Mouse (Mus musculus): ENCODE results near the gene Nlrp1b. TPM values are rescaled to one million over a fixed set of nuclear protein-coding genes. Genes with fewer than 3 reads are reported as not detected.

Nlrp1b gene
- total and polyA plus RNA-seq, 2 experiments = 0.18 to 0.46 TPM

DNA sequence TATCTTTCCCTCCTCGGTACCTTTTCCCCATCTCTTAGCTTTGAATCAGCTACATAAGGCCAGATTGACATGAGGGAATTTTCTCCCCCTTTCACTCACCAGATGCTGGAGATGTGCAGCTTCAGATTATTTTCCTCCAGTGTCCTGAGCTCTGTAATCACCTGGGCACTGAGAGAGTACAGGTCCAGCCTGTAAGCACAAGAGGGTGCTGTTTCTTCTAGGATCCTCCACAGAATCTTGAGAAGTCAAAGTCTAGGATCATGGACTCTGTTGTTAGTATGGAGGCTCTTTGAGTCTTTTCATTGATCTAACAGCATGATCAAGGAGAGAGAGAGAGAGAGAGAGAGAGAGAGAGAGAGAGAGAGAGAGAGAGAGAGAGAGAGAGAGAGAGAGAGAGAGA lies 60.9 kb downstream of the Nlrp1b start:
- Histone ChIP-seq H3K36me3 (ENCODE audit: control insufficient read depth, insufficient read depth, low read length) (no peaks in the 10 kb centered on the region), H3K27me3 (ENCODE audit: control insufficient read depth, insufficient read depth, low read length) (no peaks in the 10 kb centered on the region), H3K9ac (ENCODE audit: low read depth, low read length) (no peak overlapping the region), H3K79me2 (ENCODE audit: control insufficient read depth, insufficient read depth, low read length) (no peaks in the 10 kb centered on the region), H3K27ac (replicated peaks; ENCODE audit: insufficient read depth, low read depth, low read length) (no peak overlapping the region), H3K4me1 (ENCODE audit: control insufficient read depth, insufficient read depth, low read length) (no peaks in the 10 kb centered on the region), H3K4me3 (ENCODE audit: insufficient read depth, low read depth, low read length) (no peak overlapping the region)
- no peak for DNase-seq (ENCODE audit: extremely low read depth, low read depth, low spot score)
- 71% methylated on average over 1 of the region's 1 CpGs for WGBS
- no peak for TF ChIP-seq CTCF (IDR thresholded peaks at IDR 0.05; ENCODE audit: low read depth, low read length)
- no peak for TF ChIP-seq POLR2A (IDR thresholded peaks at IDR 0.05; ENCODE audit: extremely low read depth, insufficient read depth, low read length)

DNA sequence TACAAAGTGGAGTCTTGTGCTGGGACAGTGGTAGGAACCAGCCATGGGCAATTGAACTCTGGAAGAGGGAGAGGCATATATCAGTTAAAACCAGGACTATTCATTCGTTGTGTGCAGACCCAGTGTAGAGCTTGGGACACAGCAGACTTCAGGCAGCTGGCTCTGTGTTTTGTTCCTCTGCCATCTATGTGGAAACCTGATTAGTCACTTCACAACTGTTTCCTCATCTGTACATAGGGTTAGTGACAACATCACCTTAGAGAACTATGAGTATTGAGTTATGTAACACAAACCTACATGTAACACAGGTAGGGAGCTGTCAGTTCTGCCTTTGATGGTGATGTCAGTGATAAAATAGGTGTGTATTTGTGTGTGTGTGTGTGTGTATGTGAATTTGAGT lies 66.4 kb downstream of the Nlrp1b start:
- H3K27ac ChIP-seq (replicated peaks; ENCODE audit: insufficient read depth, low read depth, low read length) = no peak overlapping the region
- no peak for DNase-seq (ENCODE audit: extremely low read depth, low read depth, low spot score)
- no peaks in the 10 kb centered on the region for H3K79me2 ChIP-seq (ENCODE audit: control insufficient read depth, insufficient read depth, low read length)
- no peak for TF ChIP-seq CTCF (IDR thresholded peaks at IDR 0.05; ENCODE audit: low read depth, low read length)
- TF ChIP-seq POLR2A (IDR thresholded peaks at IDR 0.05; ENCODE audit: extremely low read depth, insufficient read depth, low read length) = no peak
- no peaks in the 10 kb centered on the region for H3K36me3 ChIP-seq (ENCODE audit: control insufficient read depth, insufficient read depth, low read length)
- H3K4me1 ChIP-seq (ENCODE audit: control insufficient read depth, insufficient read depth, low read length) = no peaks in the 10 kb centered on the region
- H3K27me3 ChIP-seq (ENCODE audit: control insufficient read depth, insufficient read depth, low read length) = no peaks in the 10 kb centered on the region
- no peak overlapping the region for H3K4me3 ChIP-seq (ENCODE audit: insufficient read depth, low read depth, low read length)
- WGBS = 50% methylated on average over 1 of the region's 1 CpGs
- no peak overlapping the region for H3K9ac ChIP-seq (ENCODE audit: low read depth, low read length)

GRCm38 (mm10) chr11:71159439-71160136 lies 70.9 kb downstream of the Nlrp1b start:
- no peaks in the 10 kb centered on the region for H3K79me2 ChIP-seq (ENCODE audit: control insufficient read depth, insufficient read depth, low read length)
- no peaks in the 10 kb centered on the region for H3K36me3 ChIP-seq (ENCODE audit: control insufficient read depth, insufficient read depth, low read length)
- TF ChIP-seq CTCF (IDR thresholded peaks at IDR 0.05; ENCODE audit: low read depth, low read length) = no peak
- no peak for TF ChIP-seq POLR2A (IDR thresholded peaks at IDR 0.05; ENCODE audit: extremely low read depth, insufficient read depth, low read length)
- H3K4me1 ChIP-seq (ENCODE audit: control insufficient read depth, insufficient read depth, low read length) = no peaks in the 10 kb centered on the region
- peak; percentile 9 for DNase-seq (ENCODE audit: extremely low read depth, low read depth, low spot score)
- no peak overlapping the region for H3K9ac ChIP-seq (ENCODE audit: low read depth, low read length)
- WGBS = 64% methylated on average over 3 of the region's 3 CpGs
- H3K4me3 ChIP-seq (ENCODE audit: insufficient read depth, low read depth, low read length) = no peak overlapping the region
- H3K27me3 ChIP-seq (ENCODE audit: control insufficient read depth, insufficient read depth, low read length) = no peaks in the 10 kb centered on the region
- no peak overlapping the region for H3K27ac ChIP-seq (replicated peaks; ENCODE audit: insufficient read depth, low read depth, low read length)

DNA sequence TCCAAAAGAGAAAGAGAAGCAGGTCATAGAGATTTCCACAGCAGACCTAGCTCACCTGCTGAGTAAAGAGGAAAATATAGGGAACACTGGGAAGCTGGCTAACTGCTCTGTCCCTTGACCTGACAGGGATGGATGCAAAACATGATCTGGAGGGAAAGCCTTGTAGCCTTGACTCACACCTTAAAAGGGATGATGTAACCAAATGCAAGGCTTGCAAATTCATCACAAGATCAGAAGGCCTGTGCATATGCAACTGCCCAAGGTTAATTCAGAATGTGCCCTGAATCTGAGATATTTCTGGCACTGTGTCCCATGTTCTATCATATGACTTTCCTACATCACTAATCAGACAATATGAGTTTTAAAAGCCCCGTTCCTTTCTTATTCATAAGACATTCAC lies 75.3 kb downstream of the Nlrp1b start:
- DNase-seq (ENCODE audit: extremely low read depth, low read depth, low spot score) = no peak
- TF ChIP-seq CTCF (IDR thresholded peaks at IDR 0.05; ENCODE audit: low read depth, low read length) (no peak), POLR2A (IDR thresholded peaks at IDR 0.05; ENCODE audit: extremely low read depth, insufficient read depth, low read length) (no peak)
- Histone ChIP-seq H3K79me2 (ENCODE audit: control insufficient read depth, insufficient read depth, low read length) (no peaks in the 10 kb centered on the region), H3K9ac (ENCODE audit: low read depth, low read length) (no peak overlapping the region), H3K4me3 (ENCODE audit: insufficient read depth, low read depth, low read length) (no peak overlapping the region), H3K36me3 (ENCODE audit: control insufficient read depth, insufficient read depth, low read length) (no peaks in the 10 kb centered on the region), H3K27ac (replicated peaks; ENCODE audit: insufficient read depth, low read depth, low read length) (no peak overlapping the region), H3K27me3 (ENCODE audit: control insufficient read depth, insufficient read depth, low read length) (no peaks in the 10 kb centered on the region), H3K4me1 (ENCODE audit: control insufficient read depth, insufficient read depth, low read length) (no peaks in the 10 kb centered on the region)
- 64% methylated on average over 1 of the region's 1 CpGs for WGBS

GRCm38 (mm10) chr11:71144661-71145060 lies 85.9 kb downstream of the Nlrp1b start, which contains the start of gene Nlrp1a:
Gene Nlrp1a (minus strand): TSS chr11:71144704.
- H3K9ac ChIP-seq (ENCODE audit: low read depth, low read length) = no peak within 1 kb of the TSS
- 0 out of 2 replicates have a peak, but pooled peaks cover 3% of the 10 kb centered on the region for H3K27me3 ChIP-seq (ENCODE audit: control insufficient read depth, insufficient read depth, low read length)
- DNase-seq (ENCODE audit: extremely low read depth, low read depth, low spot score) = peak; percentile 33
- H3K27ac ChIP-seq (replicated peaks; ENCODE audit: insufficient read depth, low read depth, low read length) = no peak within 1 kb of the TSS
- H3K79me2 ChIP-seq (ENCODE audit: control insufficient read depth, insufficient read depth, low read length) = no peaks in the 10 kb centered on the region
- no peaks in the 10 kb centered on the region for H3K36me3 ChIP-seq (ENCODE audit: control insufficient read depth, insufficient read depth, low read length)
- TF ChIP-seq CTCF (IDR thresholded peaks at IDR 0.05; ENCODE audit: low read depth, low read length) (no peak), POLR2A (IDR thresholded peaks at IDR 0.05; ENCODE audit: extremely low read depth, insufficient read depth, low read length) (no peak)
- no peaks in the 10 kb centered on the region for H3K4me1 ChIP-seq (ENCODE audit: control insufficient read depth, insufficient read depth, low read length)
- WGBS = 69% methylated on average over 3 of the region's 3 CpGs
- H3K4me3 ChIP-seq (ENCODE audit: insufficient read depth, low read depth, low read length) = no peak within 1 kb of the TSS

- H3K9ac ChIP-seq (ENCODE audit: low read depth, low read length) = no peak overlapping the region
- H3K36me3 ChIP-seq (ENCODE audit: control insufficient read depth, insufficient read depth, low read length) = no peaks in the 10 kb centered on the region
- no peak for TF ChIP-seq POLR2A (IDR thresholded peaks at IDR 0.05; ENCODE audit: extremely low read depth, insufficient read depth, low read length)
- TF ChIP-seq CTCF (IDR thresholded peaks at IDR 0.05; ENCODE audit: low read depth, low read length) = no peak
- no peak overlapping the region for H3K27ac ChIP-seq (replicated peaks; ENCODE audit: insufficient read depth, low read depth, low read length)
- H3K4me1 ChIP-seq (ENCODE audit: control insufficient read depth, insufficient read depth, low read length) = no peaks in the 10 kb centered on the region; the same call in 1 of the 2 replicates
- H3K27me3 ChIP-seq (ENCODE audit: control insufficient read depth, insufficient read depth, low read length) = 0 out of 2 replicates have a peak, but pooled peaks cover 3% of the 10 kb centered on the region
- DNase-seq (ENCODE audit: extremely low read depth, low read depth, low spot score) = no peak
- 78% methylated on average over 1 of the region's 1 CpGs for WGBS
- no peak overlapping the region for H3K4me3 ChIP-seq (ENCODE audit: insufficient read depth, low read depth, low read length)
- H3K79me2 ChIP-seq (ENCODE audit: control insufficient read depth, insufficient read depth, low read length) = no peaks in the 10 kb centered on the region
Measured at GRCm38 (mm10) chr11:71142031-71142430, 88.5 kb downstream of the Nlrp1b start.
